Mouse (Mus musculus): ENCODE results near the gene Asz1. TPM values are rescaled to one million over a fixed set of nuclear protein-coding genes. Genes with fewer than 3 reads are reported as not detected.

Gene Asz1
- polyA plus RNA-seq (2016; fragmentation: Nextera tagmentation; extraction: Ambion mirVana): not detected in 2 replicates

GRCm38 (mm10) chr6:18108934-18109333 lies at the start of gene Asz1:
Gene Asz1, minus strand, starts transcription at chr6:18109061.
- H3K27me3 ChIP-seq (replicated peaks): no peaks in the 10 kb centered on the region

GRCm38 (mm10) chr6:18153031-18153430 lies 44.2 kb upstream of the Asz1 start:
- Histone ChIP-seq H3K4me3 (no peak overlapping the region), H3K9me3 (replicated peaks) (no peaks in the 10 kb centered on the region), H3K27me3 (replicated peaks) (no peaks in the 10 kb centered on the region), H3K36me3 (no peaks in the 10 kb centered on the region), H3K27ac (no peak overlapping the region), H3K4me2 (no peak overlapping the region), H3K9ac (no peak overlapping the region), H3K4me1 (no peaks in the 10 kb centered on the region)
- WGBS (ENCODE audit: insufficient replicate concordance): 55% methylated on average over 4 of the region's 4 CpGs
- ATAC-seq: no peak

More at GRCm38 (mm10) chr6:18108934-18109333, at the start of gene Asz1:
- ATAC-seq: no peak
- no peak within 1 kb of the TSS for H3K27ac ChIP-seq
- WGBS (ENCODE audit: insufficient replicate concordance): 84% methylated on average over 22 of the region's 22 CpGs
- H3K4me2 ChIP-seq: no peak within 1 kb of the TSS
- no peaks in the 10 kb centered on the region for H3K9me3 ChIP-seq (replicated peaks)
- H3K36me3 ChIP-seq: no peaks in the 10 kb centered on the region
- H3K9ac ChIP-seq: no peak within 1 kb of the TSS
- no peaks in the 10 kb centered on the region for H3K4me1 ChIP-seq
- H3K4me3 ChIP-seq: no peak within 1 kb of the TSS

GRCm38 (mm10) chr6:18135246-18135645 lies 26.4 kb upstream of the Asz1 start:
- H3K27me3 ChIP-seq (replicated peaks): no peaks in the 10 kb centered on the region
- ATAC-seq: no peak
- 34% methylated on average over 1 of the region's 1 CpGs for WGBS (ENCODE audit: insufficient replicate concordance)

GRCm38 (mm10) chr6:18128059-18128458 lies 19.2 kb upstream of the Asz1 start:
- Histone ChIP-seq H3K27ac (no peak overlapping the region), H3K36me3 (no peaks in the 10 kb centered on the region), H3K9ac (no peak overlapping the region), H3K27me3 (replicated peaks) (no peaks in the 10 kb centered on the region), H3K4me2 (no peak overlapping the region), H3K9me3 (replicated peaks) (no peaks in the 10 kb centered on the region), H3K4me3 (no peak overlapping the region), H3K4me1 (no peaks in the 10 kb centered on the region)
- ATAC-seq: no peak
- WGBS (ENCODE audit: insufficient replicate concordance): 65% methylated on average over 4 of the region's 4 CpGs

More at GRCm38 (mm10) chr6:18135246-18135645, 26.4 kb upstream of the Asz1 start:
- H3K9ac ChIP-seq: no peak overlapping the region
- no peaks in the 10 kb centered on the region for H3K36me3 ChIP-seq
- H3K27ac ChIP-seq: no peak overlapping the region
- no peak overlapping the region for H3K4me3 ChIP-seq
- no peaks in the 10 kb centered on the region for H3K4me1 ChIP-seq
- no peak overlapping the region for H3K4me2 ChIP-seq
- no peaks in the 10 kb centered on the region for H3K9me3 ChIP-seq (replicated peaks)

- 54% methylated on average over 2 of the region's 2 CpGs for WGBS (ENCODE audit: insufficient replicate concordance)
- H3K4me1 ChIP-seq: no peaks in the 10 kb centered on the region
- no peaks in the 10 kb centered on the region for H3K36me3 ChIP-seq
- no peak for ATAC-seq
- no peak overlapping the region for H3K27ac ChIP-seq
- H3K27me3 ChIP-seq (replicated peaks): no peaks in the 10 kb centered on the region
- H3K9me3 ChIP-seq (replicated peaks): no peaks in the 10 kb centered on the region
- no peak overlapping the region for H3K4me3 ChIP-seq
- H3K9ac ChIP-seq: no peak overlapping the region
- H3K4me2 ChIP-seq: no peak overlapping the region
Observed at GRCm38 (mm10) chr6:18127206-18127983, 18.5 kb upstream of the Asz1 start.

GRCm38 (mm10) chr6:18096861-18097260 lies 12.0 kb downstream of the Asz1 start:
- no peak overlapping the region for H3K4me3 ChIP-seq
- no peaks in the 10 kb centered on the region for H3K4me1 ChIP-seq
- no peaks in the 10 kb centered on the region for H3K27me3 ChIP-seq (replicated peaks)
- H3K27ac ChIP-seq: no peak overlapping the region
- H3K36me3 ChIP-seq: no peaks in the 10 kb centered on the region
- H3K9me3 ChIP-seq (replicated peaks): no peaks in the 10 kb centered on the region
- no peak overlapping the region for H3K4me2 ChIP-seq
- no peak overlapping the region for H3K9ac ChIP-seq
- 77% methylated on average over 1 of the region's 1 CpGs for WGBS (ENCODE audit: insufficient replicate concordance)
- no peak for ATAC-seq

GRCm38 (mm10) chr6:18089098-18089497 lies 19.8 kb downstream of the Asz1 start:
- 73% methylated on average over 5 of the region's 5 CpGs for WGBS (ENCODE audit: insufficient replicate concordance)
- Histone ChIP-seq H3K4me1 (no peaks in the 10 kb centered on the region), H3K9ac (no peak overlapping the region), H3K4me2 (no peak overlapping the region), H3K27ac (no peak overlapping the region), H3K9me3 (replicated peaks) (no peaks in the 10 kb centered on the region), H3K36me3 (no peaks in the 10 kb centered on the region), H3K4me3 (no peak overlapping the region), H3K27me3 (replicated peaks) (no peaks in the 10 kb centered on the region)
- ATAC-seq: no peak

- no peaks in the 10 kb centered on the region for H3K9me3 ChIP-seq (replicated peaks)
- no peak overlapping the region for H3K27ac ChIP-seq
- H3K4me2 ChIP-seq: no peak overlapping the region
- no peak overlapping the region for H3K4me3 ChIP-seq
- no peak overlapping the region for H3K9ac ChIP-seq
- no peaks in the 10 kb centered on the region for H3K4me1 ChIP-seq
- no peaks in the 10 kb centered on the region for H3K36me3 ChIP-seq
- H3K27me3 ChIP-seq (replicated peaks): no peaks in the 10 kb centered on the region
- 52% methylated on average over 5 of the region's 5 CpGs for WGBS (ENCODE audit: insufficient replicate concordance)
- ATAC-seq: no peak
Observed at GRCm38 (mm10) chr6:18087160-18087804, 21.6 kb downstream of the Asz1 start.

GRCm38 (mm10) chr6:18078615-18079014 lies 30.2 kb downstream of the Asz1 start:
- Histone ChIP-seq H3K4me2 (no peak overlapping the region), H3K27ac (no peak overlapping the region), H3K4me3 (no peak overlapping the region), H3K9ac (no peak overlapping the region), H3K36me3 (no peaks in the 10 kb centered on the region), H3K9me3 (replicated peaks) (no peaks in the 10 kb centered on the region), H3K4me1 (0 out of 2 replicates have a peak, but pooled peaks cover 6% of the 10 kb centered on the region), H3K27me3 (replicated peaks) (no peaks in the 10 kb centered on the region)
- ATAC-seq: no peak
- WGBS (ENCODE audit: insufficient replicate concordance): 15% methylated on average over 1 of the region's 1 CpGs

GRCm38 (mm10) chr6:18076986-18077385 lies 31.9 kb downstream of the Asz1 start:
- H3K36me3 ChIP-seq: no peaks in the 10 kb centered on the region
- no peak overlapping the region for H3K4me2 ChIP-seq
- no peak overlapping the region for H3K27ac ChIP-seq
- H3K9me3 ChIP-seq (replicated peaks): no peaks in the 10 kb centered on the region
- no peak for ATAC-seq
- no peaks in the 10 kb centered on the region for H3K27me3 ChIP-seq (replicated peaks)
- 0 out of 2 replicates have a peak, but pooled peaks cover 6% of the 10 kb centered on the region for H3K4me1 ChIP-seq
- WGBS (ENCODE audit: insufficient replicate concordance): 53% methylated on average over 7 of the region's 7 CpGs
- no peak overlapping the region for H3K9ac ChIP-seq
- no peak overlapping the region for H3K4me3 ChIP-seq

- H3K4me3 ChIP-seq: no peak overlapping the region
- 31% methylated on average over 5 of the region's 5 CpGs for WGBS (ENCODE audit: insufficient replicate concordance)
Observed at GRCm38 (mm10) chr6:18076577-18076976, 32.3 kb downstream of the Asz1 start.

GRCm38 (mm10) chr6:18057899-18058298 lies 51.0 kb downstream of the Asz1 start:
- Histone ChIP-seq H3K36me3 (no peaks in the 10 kb centered on the region), H3K4me1 (no peaks in the 10 kb centered on the region), H3K27me3 (replicated peaks) (no peaks in the 10 kb centered on the region), H3K4me2 (no peak overlapping the region), H3K4me3 (no peak overlapping the region), H3K9me3 (replicated peaks) (no peaks in the 10 kb centered on the region), H3K9ac (no peak overlapping the region), H3K27ac (no peak overlapping the region)
- 60% methylated on average over 4 of the region's 4 CpGs for WGBS (ENCODE audit: insufficient replicate concordance)
- ATAC-seq: peak; percentile 69

More at GRCm38 (mm10) chr6:18076577-18076976, 32.3 kb downstream of the Asz1 start:
- no peak for ATAC-seq
- Histone ChIP-seq H3K27ac (no peak overlapping the region), H3K9ac (no peak overlapping the region), H3K4me1 (0 out of 2 replicates have a peak, but pooled peaks cover 6% of the 10 kb centered on the region), H3K4me2 (no peak overlapping the region), H3K9me3 (replicated peaks) (no peaks in the 10 kb centered on the region), H3K27me3 (replicated peaks) (no peaks in the 10 kb centered on the region), H3K36me3 (no peaks in the 10 kb centered on the region)

All from liver, embryonic 12.5 days (tissue).